Mouse (Mus musculus): ENCODE results near the gene Dnm2. TPM values are rescaled to one million over a fixed set of nuclear protein-coding genes. Genes with fewer than 3 reads are reported as not detected.

The Dnm2 gene
- polyA plus RNA-seq, 1 experiment: 374 TPM

- Histone ChIP-seq H3K4me3 (ENCODE audit: control insufficient read depth, insufficient read depth, low read length) (no peak overlapping the region), H3K4me1 (replicated peaks; ENCODE audit: control insufficient read depth, insufficient read depth, low read length) (peaks cover 79% of the 10 kb centered on the region)
- 72% methylated on average over 8 of the region's 8 CpGs for WGBS
These were observed 27.2 kb downstream of the Dnm2 start for GRCm38 (mm10) chr9:21451870-21452269.

GRCm38 (mm10) chr9:21453003-21453402, 28.3 kb downstream of the Dnm2 start:
- Histone ChIP-seq H3K4me3 (ENCODE audit: control insufficient read depth, insufficient read depth, low read length) (no peak overlapping the region), H3K27ac (ENCODE audit: control insufficient read depth, insufficient read depth, low read length) (no peak overlapping the region), H3K36me3 (ENCODE audit: control insufficient read depth, insufficient read depth, low read length) (peaks cover under 1% of the 10 kb centered on the region; the same call in 1 of the 2 replicates), H3K27me3 (ENCODE audit: control insufficient read depth, insufficient read depth, low read length) (no peaks in the 10 kb centered on the region; the same call in 1 of the 2 replicates), H3K4me1 (replicated peaks; ENCODE audit: control insufficient read depth, insufficient read depth, low read length) (peaks cover 73% of the 10 kb centered on the region)
- no peak for TF ChIP-seq POLR2A (IDR thresholded peaks at IDR 0.05; ENCODE audit: control insufficient read depth, extremely low read depth, insufficient read depth, low read length, poor library complexity)
- TF ChIP-seq CTCF (IDR thresholded peaks at IDR 0.05; ENCODE audit: borderline replicate concordance, control insufficient read depth, extremely low read depth, insufficient read depth, low read length, poor library complexity): no peak
- 76% methylated on average over 7 of the region's 7 CpGs for WGBS
- DNase-seq: no peak

More at GRCm38 (mm10) chr9:21451870-21452269, 27.2 kb downstream of the Dnm2 start:
- no peak for TF ChIP-seq POLR2A (IDR thresholded peaks at IDR 0.05; ENCODE audit: control insufficient read depth, extremely low read depth, insufficient read depth, low read length, poor library complexity)
- no peak for TF ChIP-seq CTCF (IDR thresholded peaks at IDR 0.05; ENCODE audit: borderline replicate concordance, control insufficient read depth, extremely low read depth, insufficient read depth, low read length, poor library complexity)
- H3K36me3 ChIP-seq (ENCODE audit: control insufficient read depth, insufficient read depth, low read length): no peaks in the 10 kb centered on the region
- no peaks in the 10 kb centered on the region; the same call in 1 of the 2 replicates for H3K27me3 ChIP-seq (ENCODE audit: control insufficient read depth, insufficient read depth, low read length)
- no peak for DNase-seq
- no peak overlapping the region for H3K27ac ChIP-seq (ENCODE audit: control insufficient read depth, insufficient read depth, low read length)

GRCm38 (mm10) chr9:21453459-21453858, 28.8 kb downstream of the Dnm2 start:
- Histone ChIP-seq H3K36me3 (ENCODE audit: control insufficient read depth, insufficient read depth, low read length) (peaks cover 5% of the 10 kb centered on the region; the same call in 1 of the 2 replicates), H3K4me3 (ENCODE audit: control insufficient read depth, insufficient read depth, low read length) (no peak overlapping the region), H3K27me3 (ENCODE audit: control insufficient read depth, insufficient read depth, low read length) (no peaks in the 10 kb centered on the region; the same call in 1 of the 2 replicates), H3K27ac (ENCODE audit: control insufficient read depth, insufficient read depth, low read length) (no peak overlapping the region), H3K4me1 (replicated peaks; ENCODE audit: control insufficient read depth, insufficient read depth, low read length) (peaks cover 69% of the 10 kb centered on the region)
- no peak for DNase-seq
- TF ChIP-seq CTCF (IDR thresholded peaks at IDR 0.05; ENCODE audit: borderline replicate concordance, control insufficient read depth, extremely low read depth, insufficient read depth, low read length, poor library complexity) (no peak), POLR2A (IDR thresholded peaks at IDR 0.05; ENCODE audit: control insufficient read depth, extremely low read depth, insufficient read depth, low read length, poor library complexity) (no peak)
- WGBS: 88% methylated on average over 2 of the region's 2 CpGs

GRCm38 (mm10) chr9:21454556-21454955, 29.8 kb downstream of the Dnm2 start:
- no peak overlapping the region for H3K27ac ChIP-seq (ENCODE audit: control insufficient read depth, insufficient read depth, low read length)
- DNase-seq: no peak

GRCm38 (mm10) chr9:21455103-21455770, 30.5 kb downstream of the Dnm2 start:
- DNase-seq: no peak
- Histone ChIP-seq H3K36me3 (ENCODE audit: control insufficient read depth, insufficient read depth, low read length) (peaks cover 9% of the 10 kb centered on the region; the same call in 1 of the 2 replicates), H3K4me3 (ENCODE audit: control insufficient read depth, insufficient read depth, low read length) (no peak overlapping the region), H3K4me1 (replicated peaks; ENCODE audit: control insufficient read depth, insufficient read depth, low read length) (peaks cover 54% of the 10 kb centered on the region), H3K27me3 (ENCODE audit: control insufficient read depth, insufficient read depth, low read length) (no peaks in the 10 kb centered on the region; the same call in 1 of the 2 replicates), H3K27ac (ENCODE audit: control insufficient read depth, insufficient read depth, low read length) (no peak overlapping the region)
- TF ChIP-seq POLR2A (IDR thresholded peaks at IDR 0.05; ENCODE audit: control insufficient read depth, extremely low read depth, insufficient read depth, low read length, poor library complexity): no peak
- TF ChIP-seq CTCF (IDR thresholded peaks at IDR 0.05; ENCODE audit: borderline replicate concordance, control insufficient read depth, extremely low read depth, insufficient read depth, low read length, poor library complexity): no peak
- WGBS: 49% methylated on average over 4 of the region's 4 CpGs

More at GRCm38 (mm10) chr9:21454556-21454955, 29.8 kb downstream of the Dnm2 start:
- Histone ChIP-seq H3K36me3 (ENCODE audit: control insufficient read depth, insufficient read depth, low read length) (peaks cover 9% of the 10 kb centered on the region; the same call in 1 of the 2 replicates), H3K27me3 (ENCODE audit: control insufficient read depth, insufficient read depth, low read length) (no peaks in the 10 kb centered on the region; the same call in 1 of the 2 replicates), H3K4me1 (replicated peaks; ENCODE audit: control insufficient read depth, insufficient read depth, low read length) (peaks cover 60% of the 10 kb centered on the region), H3K4me3 (ENCODE audit: control insufficient read depth, insufficient read depth, low read length) (no peak overlapping the region)
- TF ChIP-seq CTCF (IDR thresholded peaks at IDR 0.05; ENCODE audit: borderline replicate concordance, control insufficient read depth, extremely low read depth, insufficient read depth, low read length, poor library complexity) (no peak), POLR2A (IDR thresholded peaks at IDR 0.05; ENCODE audit: control insufficient read depth, extremely low read depth, insufficient read depth, low read length, poor library complexity) (no peak)
- WGBS: 89% methylated on average over 4 of the region's 4 CpGs

GRCm38 (mm10) chr9:21456246-21456929, 31.7 kb downstream of the Dnm2 start:
- 93% methylated on average over 7 of the region's 7 CpGs for WGBS
- H3K4me1 ChIP-seq (replicated peaks; ENCODE audit: control insufficient read depth, insufficient read depth, low read length): peaks cover 47% of the 10 kb centered on the region
- peaks cover 9% of the 10 kb centered on the region; the same call in 1 of the 2 replicates for H3K36me3 ChIP-seq (ENCODE audit: control insufficient read depth, insufficient read depth, low read length)
- H3K27me3 ChIP-seq (ENCODE audit: control insufficient read depth, insufficient read depth, low read length): no peaks in the 10 kb centered on the region; the same call in 1 of the 2 replicates
- no peak for DNase-seq
- no peak overlapping the region for H3K27ac ChIP-seq (ENCODE audit: control insufficient read depth, insufficient read depth, low read length)
- H3K4me3 ChIP-seq (ENCODE audit: control insufficient read depth, insufficient read depth, low read length): no peak overlapping the region
- TF ChIP-seq CTCF (IDR thresholded peaks at IDR 0.05; ENCODE audit: borderline replicate concordance, control insufficient read depth, extremely low read depth, insufficient read depth, low read length, poor library complexity) (no peak), POLR2A (IDR thresholded peaks at IDR 0.05; ENCODE audit: control insufficient read depth, extremely low read depth, insufficient read depth, low read length, poor library complexity) (no peak)
